Mouse (Mus musculus) inflammation-experienced regulatory T-cells, adult 6 months (primary cell): ENCODE results near the gene Phtf2. TPM values are rescaled to one million over a fixed set of nuclear protein-coding genes. Genes with fewer than 3 reads are reported as not detected.
"Not testable (repeated sequence)": the region's sequence is repeated elsewhere in the genome, so short reads cannot be mapped to it uniquely, and the experiment has no call there.

Experiments used
- ATAC-seq: one replicate; pipeline ENCODE4 v1.8.0; 2017
- polyA plus RNA-seq, 3 experiments: library from polyadenylated mRNA; unstranded; fragments of 100-300 nt; shearing (Covaris generic); gene quantifications; one replicate each; pipeline ENCODE4 v1.2.1; 2017

Gene Phtf2
- polyA plus RNA-seq, 3 experiments from 2014 or later = 41.2 to 48.5 (median 41.4) TPM

GRCm38 (mm10) chr5:20765365-20765920 is 116.5 kb downstream of the Phtf2 start:
- ATAC-seq = no peak

- ATAC-seq = not testable (repeated sequence)
Observed at GRCm38 (mm10) chr5:20762441-20762840, 119.5 kb downstream of the Phtf2 start.

DNA sequence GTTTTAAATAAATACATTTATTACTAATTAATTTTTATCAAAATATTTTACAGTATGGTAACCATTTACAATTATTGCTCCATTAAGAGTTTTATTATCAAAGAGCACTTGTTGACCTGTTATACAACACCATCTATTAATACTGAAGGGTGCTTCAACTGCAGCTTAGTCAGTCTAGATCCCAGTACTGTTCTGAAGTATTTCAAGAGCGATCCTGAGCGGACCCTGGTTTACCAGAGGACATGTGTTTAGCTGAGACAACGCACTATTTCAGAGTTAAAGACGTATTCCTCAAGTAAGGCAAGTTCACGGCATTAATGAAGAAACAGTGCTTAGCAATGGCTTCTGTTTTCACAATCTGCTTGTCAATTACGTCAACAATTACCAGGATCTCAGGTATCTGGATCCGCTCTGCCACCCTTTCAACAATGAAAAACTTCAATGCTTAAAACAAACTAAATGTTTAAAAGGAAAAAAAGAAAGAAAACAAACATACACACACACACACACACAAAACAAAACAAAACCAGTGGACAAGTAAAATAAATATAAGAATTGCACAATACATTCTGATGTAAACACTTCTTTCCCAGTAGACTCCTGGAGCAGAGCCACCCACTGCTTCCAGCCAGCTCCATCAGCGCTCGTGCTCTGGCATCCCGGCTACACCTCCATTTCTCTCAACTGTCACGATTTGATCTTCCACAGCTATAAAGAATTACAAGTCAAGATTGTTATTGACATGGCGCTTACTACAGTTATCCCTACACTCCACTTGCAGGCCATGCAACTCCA is 121.4 kb downstream of the Phtf2 start:
- ATAC-seq = no peak

DNA sequence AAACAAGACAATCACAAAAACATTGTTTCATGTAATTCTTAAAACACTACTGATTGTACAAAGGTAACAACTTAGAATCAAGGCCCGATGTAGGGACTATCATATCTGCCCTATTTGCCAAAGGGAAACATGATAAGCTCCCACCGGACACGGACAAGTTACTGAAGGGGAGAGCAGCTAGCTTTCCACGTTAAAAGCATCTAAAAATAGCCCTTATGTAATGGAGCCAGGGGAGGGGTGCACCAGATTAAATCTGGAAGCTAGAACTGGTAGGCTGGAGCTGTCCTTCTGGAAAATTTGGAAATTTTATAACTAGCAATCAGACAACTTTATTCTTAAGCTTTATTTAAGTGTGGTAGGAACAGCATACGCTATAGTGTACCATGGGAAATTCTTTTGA is 122.2 kb downstream of the Phtf2 start:
- ATAC-seq = no peak

GRCm38 (mm10) chr5:20753963-20754362 is 128.0 kb downstream of the Phtf2 start:
- no peak for ATAC-seq

DNA sequence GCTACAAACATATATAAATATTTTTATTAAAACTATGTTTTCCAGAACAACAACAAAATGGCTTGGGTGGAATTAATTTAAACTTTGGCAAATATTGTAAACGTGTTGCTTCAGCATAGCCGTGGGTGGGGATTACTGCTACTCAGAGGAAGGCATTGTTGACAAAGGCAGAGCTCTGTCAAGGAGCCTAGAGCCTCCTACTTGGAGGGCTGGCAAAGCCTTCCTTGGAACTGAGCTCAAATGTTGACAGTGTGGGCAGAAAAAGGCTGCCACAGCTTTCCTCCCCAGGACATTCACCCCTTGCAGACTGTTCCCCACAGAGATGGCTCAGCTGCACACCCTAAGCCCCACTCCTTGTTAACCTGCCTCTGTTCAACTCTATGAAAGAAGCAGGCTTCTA is 128.8 kb downstream of the Phtf2 start:
- ATAC-seq = no peak

DNA sequence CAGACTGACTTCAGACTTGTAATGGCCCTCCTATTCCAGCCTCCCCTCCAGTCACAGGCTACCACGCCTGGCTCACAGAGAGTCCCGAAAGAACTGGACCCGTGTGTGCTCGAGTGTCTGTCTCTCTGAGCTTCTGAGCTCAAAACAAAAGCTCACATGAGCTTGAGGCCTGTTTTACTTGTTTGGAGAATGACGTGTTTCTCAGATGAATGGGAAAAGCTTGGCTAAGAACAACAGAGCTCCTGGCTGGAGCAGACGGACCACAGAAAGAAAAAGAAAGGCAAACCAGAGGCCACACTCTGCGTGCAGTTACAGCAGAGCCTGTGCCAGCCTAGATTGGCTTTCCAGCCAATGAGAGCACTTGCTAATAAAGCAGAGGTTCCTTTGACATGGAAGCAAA is 130.2 kb downstream of the Phtf2 start:
- no peak for ATAC-seq

- ATAC-seq = no peak
Observed at GRCm38 (mm10) chr5:20751000-20751399, 130.9 kb downstream of the Phtf2 start.

DNA sequence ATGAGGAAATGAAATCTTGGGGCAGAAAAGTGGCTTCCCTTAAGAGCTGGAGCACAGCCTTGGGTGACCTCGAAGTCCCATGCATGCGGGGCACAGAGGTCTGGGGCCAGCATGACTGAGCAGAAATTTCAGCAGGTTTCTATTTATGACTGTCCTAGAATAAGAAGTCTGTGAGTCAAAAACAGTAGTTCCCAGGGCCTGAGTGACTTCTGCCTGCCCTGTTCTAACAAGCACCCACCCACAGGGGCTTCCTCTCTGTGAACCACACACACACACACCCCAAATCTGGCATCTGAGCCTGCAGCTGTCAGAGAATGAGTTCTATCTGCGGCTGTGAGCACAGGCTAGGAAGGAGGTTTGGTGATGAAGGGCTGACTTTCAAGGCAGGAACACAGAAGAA is 132.4 kb downstream of the Phtf2 start:
- ATAC-seq = no peak

- no peak for ATAC-seq
Observed at GRCm38 (mm10) chr5:20748856-20749255, 133.1 kb downstream of the Phtf2 start.

- ATAC-seq = no peak
Observed at GRCm38 (mm10) chr5:20748142-20748541, 133.8 kb downstream of the Phtf2 start.

DNA sequence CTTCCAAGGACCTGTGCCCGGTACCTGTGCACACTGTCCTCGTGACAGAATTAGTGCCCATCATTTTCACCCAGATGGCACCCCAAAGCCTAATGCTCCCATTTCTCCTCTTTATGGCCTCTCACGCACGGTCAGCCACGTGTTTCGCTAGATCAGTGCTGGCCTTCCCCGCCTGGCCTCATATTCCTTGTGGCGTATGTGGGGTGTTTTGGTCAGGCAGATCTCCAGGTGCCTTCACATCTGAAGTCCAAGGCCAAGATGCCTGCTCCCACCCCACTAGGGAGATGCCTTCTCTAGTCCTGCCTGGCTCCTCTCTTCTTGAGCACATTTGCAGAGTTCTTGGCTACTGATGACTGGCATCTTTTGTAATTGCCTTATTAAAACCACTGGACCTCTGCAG is 140.0 kb downstream of the Phtf2 start:
- ATAC-seq = no peak

- no peak for ATAC-seq
Observed at GRCm38 (mm10) chr5:20741193-20741592, 140.7 kb downstream of the Phtf2 start.

GRCm38 (mm10) chr5:20738795-20739194 is 143.1 kb downstream of the Phtf2 start:
- ATAC-seq = no peak

- ATAC-seq = not testable (repeated sequence)
Observed at GRCm38 (mm10) chr5:20723226-20723625, 158.7 kb downstream of the Phtf2 start.

DNA sequence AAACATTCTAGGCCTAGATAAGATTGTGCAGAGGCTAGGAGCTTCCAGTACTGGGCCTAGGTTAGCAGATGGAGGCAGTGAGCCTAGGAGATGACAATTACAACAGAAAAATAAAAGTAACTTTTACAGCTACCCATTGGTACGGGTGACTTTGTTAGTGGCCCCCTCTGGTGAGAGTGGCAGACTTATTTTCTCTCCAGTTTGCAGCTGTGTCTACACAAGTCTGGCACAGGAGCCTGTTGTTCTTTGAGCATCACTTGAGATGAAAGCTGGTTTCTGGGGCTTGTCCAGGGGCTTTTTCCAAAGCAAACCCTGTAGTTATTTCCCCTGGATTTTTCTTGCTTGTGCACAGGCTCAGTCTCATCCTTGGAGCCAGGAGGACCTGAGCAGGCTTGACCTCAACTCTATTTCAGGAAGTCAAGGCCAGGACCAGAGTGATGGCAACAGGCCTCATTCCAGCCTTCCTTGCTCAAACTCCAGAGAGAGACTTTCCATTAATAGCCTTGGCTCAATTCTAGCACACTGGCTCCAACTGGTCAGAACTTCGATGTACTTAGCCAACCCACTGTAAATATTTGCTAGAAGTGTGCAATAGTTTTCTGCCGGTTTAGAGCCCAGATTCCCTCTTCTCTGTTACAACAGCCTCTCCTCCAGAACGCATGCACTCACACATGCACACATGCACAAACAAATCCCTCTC is 161.6 kb downstream of the Phtf2 start:
- ATAC-seq = no peak

DNA sequence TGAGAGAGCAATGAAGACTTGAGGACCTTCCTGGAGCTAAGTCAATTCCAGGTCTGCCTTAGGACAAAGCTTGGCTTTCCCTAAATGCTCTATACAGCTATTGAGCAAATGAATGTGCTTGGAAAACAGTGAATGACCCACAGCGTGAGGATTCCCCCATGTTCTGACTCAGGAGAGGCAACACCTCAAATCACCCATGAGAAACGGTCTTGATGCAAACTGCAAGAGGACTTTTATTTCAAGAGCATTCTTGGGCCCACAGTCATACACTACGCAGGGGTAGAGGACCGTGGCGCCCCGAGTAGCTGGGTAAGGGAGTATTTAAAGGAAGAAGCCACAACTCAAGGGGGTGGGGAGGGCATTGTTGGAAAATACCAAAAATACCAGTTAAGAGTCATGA is 165.9 kb downstream of the Phtf2 start:
- not testable (repeated sequence) for ATAC-seq

DNA sequence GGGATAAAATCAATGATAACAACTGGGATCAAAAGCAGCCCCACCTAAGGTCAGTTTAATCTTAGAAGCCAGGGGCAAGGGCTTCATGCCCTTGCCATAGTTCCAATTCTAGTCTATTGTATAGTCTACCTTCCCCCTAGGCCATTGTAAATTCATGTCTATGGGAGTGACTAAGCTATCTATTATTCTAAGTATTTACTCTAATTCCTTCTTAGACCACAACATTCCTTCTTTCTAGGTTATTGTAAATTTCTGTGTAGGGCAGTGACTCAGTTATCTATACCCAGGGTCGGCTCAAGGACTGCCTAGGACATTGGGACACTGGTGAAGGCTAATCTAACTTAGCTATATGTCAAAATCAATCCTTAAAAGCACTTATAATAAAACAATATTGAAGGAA is 167.3 kb downstream of the Phtf2 start:
- not testable (repeated sequence) for ATAC-seq

DNA sequence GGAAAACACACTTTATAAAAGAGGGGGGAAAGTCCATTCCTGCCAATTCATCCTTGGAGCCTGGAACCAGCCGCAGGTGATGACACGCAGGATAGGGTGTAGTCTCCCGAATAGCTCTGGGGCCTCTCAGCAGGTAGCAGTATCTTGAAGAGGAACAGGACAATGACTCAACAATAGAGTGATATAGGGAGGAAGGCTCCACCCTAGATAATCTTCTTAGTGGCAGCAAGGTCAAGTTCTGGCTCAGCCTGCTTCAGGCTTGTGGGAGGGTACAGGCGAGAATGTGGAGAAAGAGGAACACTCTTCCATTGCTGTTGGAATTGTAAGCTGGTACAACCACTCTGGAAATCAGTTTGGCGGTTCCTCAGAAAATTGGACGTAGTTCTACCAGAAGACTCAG is 171.1 kb downstream of the Phtf2 start:
- ATAC-seq = not testable (repeated sequence)
